Mouse (Mus musculus) liver, embryonic 14.5 days (tissue): ENCODE measurements at regions not wholly inside any gene's neighbourhood (a gene's known extent, or its start where the extent isn't known, plus 50 kb on each side); places are given as distances from the start of the nearest gene placed in this dataset.

Experiments used
- CTCF ChIP-seq: IDR thresholded peaks from 2 replicates; pipeline ENCODE4 v1.5.1; 2016; ENCODE audit warnings: antibody characterized with exemption, low read depth, control low read depth
- EP300 ChIP-seq: IDR thresholded peaks from 2 replicates; pipeline ENCODE4 v1.6.1; 2016; ENCODE audit warnings: antibody characterized with exemption, low read depth

- TF ChIP-seq CTCF (no peak), EP300 (no peak)
These were observed 93.7 kb upstream of the Ywhaq start for GRCm38 (mm10) chr12:21511043-21511665.
